Mouse (Mus musculus) embryonic facial prominence, embryonic 15.5 days (tissue): Measurements from ENCODE around the gene Narfl. TPM values are rescaled to one million over a fixed set of nuclear protein-coding genes. Genes with fewer than 3 reads are reported as not detected.

Source experiments
- ATAC-seq: fragments of 200-750 bp; cut with Nextera tagmentation; 2 replicates; pipeline ENCODE4 v1.8.0; 2017; ENCODE audit warnings: low read depth, moderate TSS enrichment; ENCODE audit not compliant: insufficient number of reproducible peaks, low FRiP score, low TSS enrichment
- H3K27ac ChIP-seq: fragments of 300-500 bp; sonication (generic); replicated peaks from 2 replicates; pipeline ENCODE4 v1.5.1; 2015; ENCODE audit warnings: mild to moderate bottlenecking, inconsistent platforms
- H3K27me3 ChIP-seq: fragments of 300-500 bp; sonication (generic); 2 replicates; pipeline ENCODE4 v1.6.1; 2015; ENCODE audit warnings: inconsistent platforms
- H3K36me3 ChIP-seq: fragments of 300-500 bp; sonication (generic); 2 replicates; pipeline ENCODE4 v1.6.1; 2015; ENCODE audit warnings: mild to moderate bottlenecking, inconsistent platforms
- H3K4me1 ChIP-seq: fragments of 300-500 bp; sonication (generic); 2 replicates; pipeline ENCODE4 v1.6.1; 2015; ENCODE audit warnings: inconsistent platforms
- H3K4me2 ChIP-seq: fragments of 300-500 bp; sonication (generic); replicated peaks from 2 replicates; pipeline ENCODE4 v1.6.1; 2015; ENCODE audit warnings: mild to moderate bottlenecking, inconsistent platforms
- H3K4me3 ChIP-seq: fragments of 300-500 bp; sonication (generic); replicated peaks from 2 replicates; pipeline ENCODE4 v1.5.1; 2015; ENCODE audit warnings: mild to moderate bottlenecking, inconsistent platforms
- H3K9ac ChIP-seq: fragments of 300-500 bp; sonication (generic); 2 replicates; pipeline ENCODE4 v1.6.1; 2015; ENCODE audit warnings: inconsistent platforms
- H3K9me3 ChIP-seq: fragments of 300-500 bp; sonication (generic); replicated peaks from 2 replicates; pipeline ENCODE4 v1.6.1; 2016; ENCODE audit warnings: inconsistent platforms
- WGBS: fragments of 180-500 bp; shearing (Covaris S2); methylation state at CpG from one replicate; pipeline ENCODE4 v1.1.7; 2015; 5-methylcytosine and 5-hydroxymethylcytosine counted together
- microRNA-seq: library from miRNA; unstranded; fragments of <30 nt; microRNA quantifications from one replicate; pipeline ENCODE4, GENCODE M21; 2016; ENCODE audit warnings: borderline number of aligned reads
- polyA plus RNA-seq: library from polyadenylated mRNA; unstranded; fragments of >200 nt; fragmentation: Nextera tagmentation; extraction: Ambion mirVana; gene quantifications from 2 replicates; pipeline ENCODE4 v1.2.1, GENCODE M21; 2015

Narfl gene
- polyA plus RNA-seq, 1 experiment from 2014 or later = 26.9 TPM

DNA sequence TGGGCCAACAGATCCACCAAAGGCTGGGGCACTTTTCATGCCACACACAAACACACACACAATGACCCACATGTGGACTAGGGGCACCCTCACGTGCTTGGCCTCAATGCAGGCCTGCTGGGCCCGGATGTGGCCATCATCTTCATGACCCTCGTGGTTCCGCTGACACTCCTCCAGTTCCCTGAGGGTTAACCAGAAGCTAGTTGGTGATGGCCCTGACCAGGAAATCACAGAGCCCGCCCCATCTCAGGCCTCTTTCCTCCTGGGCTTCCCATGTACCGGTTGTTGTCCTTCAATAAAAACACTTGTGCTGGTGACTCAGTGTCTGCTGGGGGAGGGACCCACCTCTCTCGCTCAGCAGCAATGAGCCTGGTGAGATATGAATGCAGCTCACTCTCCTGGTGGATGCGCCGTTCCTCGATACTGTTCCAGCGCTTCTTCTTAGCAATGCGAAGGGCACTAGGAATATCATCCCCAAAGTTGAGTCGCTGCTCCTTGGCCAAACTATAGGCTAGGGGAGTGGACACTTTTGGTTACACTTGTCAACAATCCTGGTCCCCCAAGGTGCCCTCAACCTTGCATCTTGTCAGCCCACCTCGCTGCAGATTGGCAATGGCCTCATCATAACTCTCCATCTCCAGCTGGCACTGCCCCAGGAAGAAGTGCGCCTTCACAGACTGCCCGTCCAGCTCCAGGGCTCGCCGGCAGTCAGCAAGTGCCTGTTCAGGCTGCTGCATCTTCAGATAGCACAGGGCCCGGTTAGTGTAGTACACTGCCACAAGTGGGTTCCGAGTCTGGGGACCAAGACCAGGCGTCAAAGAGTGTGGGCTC lies 58.1 kb downstream of the Narfl start:
- Histone ChIP-seq H3K27ac (peak overlapping the region; percentile 97), H3K9ac (peak overlapping the region; percentile 87), H3K36me3 (peaks cover 39% of the 10 kb centered on the region), H3K4me2 (peak overlapping the region; percentile 93), H3K4me1 (peaks cover 78% of the 10 kb centered on the region), H3K4me3 (peak overlapping the region; percentile 86), H3K27me3 (no peaks in the 10 kb centered on the region), H3K9me3 (no peaks in the 10 kb centered on the region)
- ATAC-seq = no peak
- 53% methylated on average over 21 of the region's 21 CpGs for WGBS

DNA sequence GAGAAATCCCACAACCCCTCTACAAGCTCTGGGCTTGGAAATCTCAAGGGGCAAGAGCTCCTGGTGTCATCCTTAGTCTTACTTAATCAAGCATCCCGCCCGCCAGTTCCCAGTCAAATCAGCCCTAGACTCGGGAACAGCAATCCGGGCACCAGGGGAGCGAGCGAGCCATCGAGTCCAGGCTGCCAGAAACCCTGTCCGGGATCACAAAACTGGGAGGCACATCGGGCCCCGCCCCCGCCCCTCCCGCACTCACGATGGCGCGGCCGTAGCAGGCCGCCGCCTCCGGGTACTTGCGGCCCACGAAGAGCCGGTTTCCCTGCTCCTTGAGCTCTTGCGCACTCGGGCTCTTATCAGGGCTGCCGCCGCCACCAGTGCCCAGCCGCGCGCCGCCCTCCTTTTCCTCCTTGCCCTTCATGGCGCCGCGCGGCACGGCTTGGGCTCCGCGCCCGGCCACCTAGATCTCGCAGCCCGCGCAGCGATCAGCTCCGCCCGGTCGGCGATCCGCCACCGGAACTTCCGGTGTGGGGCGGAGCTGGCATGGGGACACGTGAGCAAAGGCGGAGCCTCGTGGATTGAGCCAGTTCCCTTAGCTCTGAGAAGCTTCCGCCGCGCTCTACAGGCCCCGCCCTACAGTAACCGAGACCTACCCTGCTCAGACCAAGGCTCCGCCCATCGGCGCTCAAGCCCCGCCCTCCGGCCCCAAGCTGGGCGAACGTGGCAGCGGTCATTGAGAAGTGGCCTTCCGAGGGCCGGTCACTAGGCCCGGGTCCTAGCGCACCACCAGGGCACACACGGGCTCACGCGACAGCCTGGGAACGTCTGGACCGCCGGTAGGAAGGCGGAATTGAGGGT lies 59.1 kb downstream of the Narfl start:
- Histone ChIP-seq H3K27me3 (no peaks in the 10 kb centered on the region), H3K9me3 (no peaks in the 10 kb centered on the region), H3K36me3 (peaks cover 30% of the 10 kb centered on the region), H3K9ac (peak overlapping the region; percentile 87), H3K4me1 (peaks cover 84% of the 10 kb centered on the region), H3K27ac (peak overlapping the region; percentile 97), H3K4me2 (peak overlapping the region; percentile 93), H3K4me3 (peak overlapping the region; percentile 86)
- WGBS = under 1% methylated on average over 77 of the region's 77 CpGs
- peak; percentile 94 for ATAC-seq

Small RNA genes within 50 kb of the gene (microRNA-seq; reads per million reads assigned to microRNA genes)
- gene Gm25083 (not detected), gene Mir3082 (not detected), gene Mir6966 (not detected)

Other genes starting within 250 kb of the Narfl start
- 13.1 and 13.7 TPM in 2 replicates for gene Sox8, start 203.1 kb upstream of the Narfl start, polyA plus RNA-seq
- gene Lmf1, start 194.7 kb upstream of the Narfl start, polyA plus RNA-seq = 29.0 and 31.4 TPM in 2 replicates
- gene Gng13, start 56.6 kb upstream of the Narfl start, polyA plus RNA-seq = 23.7 and 44.9 TPM in 2 replicates
- 22.6 and 24.5 TPM in 2 replicates for gene Chtf18, start 46.4 kb upstream of the Narfl start, polyA plus RNA-seq
- 25.1 and 26.0 TPM in 2 replicates for gene Rpusd1, start 46.1 kb upstream of the Narfl start, polyA plus RNA-seq
- gene Mslnl, start 37.7 kb upstream of the Narfl start, polyA plus RNA-seq = 2.4 and 3.9 TPM in 2 replicates
- gene Msln, start 19.4 kb upstream of the Narfl start, polyA plus RNA-seq = 24.2 and 31.4 TPM in 2 replicates
- gene Haghl, start 11.9 kb downstream of the Narfl start, polyA plus RNA-seq = 62.0 and 67.2 TPM in 2 replicates
- 2.9 and 4.8 TPM in 2 replicates for gene Ccdc78, start 12.8 kb downstream of the Narfl start, polyA plus RNA-seq
- gene Fam173a, start 19.1 kb downstream of the Narfl start, polyA plus RNA-seq = 95.7 and 99.3 TPM in 2 replicates
- gene AC134908.4, start 21.9 kb downstream of the Narfl start, polyA plus RNA-seq = not detected in 2 replicates
- gene Metrn, start 23.4 kb downstream of the Narfl start, polyA plus RNA-seq = 41.8 and 44.8 TPM in 2 replicates
- 3.8 and 4.0 TPM in 2 replicates for gene Fbxl16, start 35.3 kb downstream of the Narfl start, polyA plus RNA-seq
- gene Wdr24, start 49.9 kb downstream of the Narfl start, polyA plus RNA-seq = 24.7 and 27.1 TPM in 2 replicates
- 44.9 and 46.2 TPM in 2 replicates for gene Jmjd8, start 55.1 kb downstream of the Narfl start, polyA plus RNA-seq
- 343 and 364 TPM in 2 replicates for gene Stub1, start 59.6 kb downstream of the Narfl start, polyA plus RNA-seq
- gene Rhbdl1, start 63.5 kb downstream of the Narfl start, polyA plus RNA-seq = 2.7 and 3.2 TPM in 2 replicates
- gene Gm20683, start 68.0 kb downstream of the Narfl start, polyA plus RNA-seq = 2.5 and 3.5 TPM in 2 replicates
- gene Rhot2, start 71.1 kb downstream of the Narfl start, polyA plus RNA-seq = 24.5 and 25.8 TPM in 2 replicates
- 21.5 and 32.1 TPM in 2 replicates for gene Wdr90, start 87.7 kb downstream of the Narfl start, polyA plus RNA-seq
- 13.4 and 15.7 TPM in 2 replicates for gene Mcrip2, start 95.0 kb downstream of the Narfl start, polyA plus RNA-seq
- gene Mettl26, start 101.3 kb downstream of the Narfl start, polyA plus RNA-seq = 49.6 and 51.8 TPM in 2 replicates
- gene Wfikkn1, start 107.1 kb downstream of the Narfl start, polyA plus RNA-seq = 0.62 and 0.83 TPM in 2 replicates
- 35.8 and 38.9 TPM in 2 replicates for gene Rab40c, start 146.0 kb downstream of the Narfl start, polyA plus RNA-seq
- 51.1 and 58.4 TPM in 2 replicates for gene Pigq, start 171.2 kb downstream of the Narfl start, polyA plus RNA-seq
- gene Nhlrc4, start 171.2 kb downstream of the Narfl start, polyA plus RNA-seq = 2.7 and 5.8 TPM in 2 replicates
- 0.24 and 0.28 TPM in 2 replicates for gene A930017K11Rik, start 178.8 kb downstream of the Narfl start, polyA plus RNA-seq
- 24.5 and 29.8 TPM in 2 replicates for gene Capn15, start 212.0 kb downstream of the Narfl start, polyA plus RNA-seq